Mouse (Mus musculus): ENCODE data around the gene Dnase2a. TPM values are rescaled to one million over a fixed set of nuclear protein-coding genes. Genes with fewer than 3 reads are reported as not detected.
A peak's percentile ranks its signal among the peaks of the same experiment; 100 is the strongest.

Gene Dnase2a
- polyA plus RNA-seq, 2 experiments = 8.4 to 9.6 TPM

DNA sequence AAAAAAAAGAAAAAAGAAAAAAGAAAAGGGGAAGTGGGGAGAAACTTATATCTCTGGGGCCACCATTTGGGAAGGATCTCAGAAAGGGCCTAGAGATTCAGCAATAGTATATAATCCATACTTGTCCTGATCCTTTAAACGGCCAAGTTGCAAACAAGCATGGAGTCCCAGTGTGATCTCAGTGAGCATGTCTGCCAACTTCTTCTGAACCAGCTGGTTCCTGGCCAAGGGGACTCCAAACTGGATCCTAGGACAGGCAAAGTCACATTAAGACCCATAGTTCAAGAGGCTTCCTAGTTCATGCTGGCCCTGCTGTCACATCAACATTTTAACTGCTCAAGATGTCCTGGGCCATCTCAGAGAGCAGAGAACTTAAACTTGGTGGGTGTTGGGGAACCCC is 19.2 kb upstream of the Dnase2a start:
- H3K4me2 ChIP-seq (ENCODE audit: low read depth) = no peak overlapping the region
- H3K4me3 ChIP-seq (ENCODE audit: insufficient read depth in 1 of 2, low read depth in 2 of 2, low read length in 2 of 2) = no peak overlapping the region
- TF ChIP-seq CTCF (IDR thresholded peaks at IDR 0.05; ENCODE audit: low read depth) = no peak
- TF ChIP-seq EP300 (IDR thresholded peaks at IDR 0.05; ENCODE audit: low read depth) = no peak
- H3K27ac ChIP-seq = no peak overlapping the region
- DNase-seq (ENCODE audit: low read depth in 3 of 3, low spot score in 3 of 3) (no peak), ATAC-seq (ENCODE audit: insufficient read depth) (no peak)
- H3K9me3 ChIP-seq (ENCODE audit: control insufficient read depth, low read length) = no peaks in the 10 kb centered on the region
- H3K9ac ChIP-seq (replicated peaks) = no peak overlapping the region
- H3K36me3 ChIP-seq (replicated peaks; ENCODE audit: control insufficient read depth, insufficient read depth, low read depth) = peaks cover 42% of the 10 kb centered on the region
- peaks cover 3 to 15% of the 10 kb centered on the region in 2 experiments for H3K4me1 ChIP-seq (replicated peaks; ENCODE audit: control insufficient read depth in 2 of 2, insufficient read depth in 2 of 2, low read length in 1 of 2)
- WGBS (ENCODE audit: insufficient replicate concordance) = 76% methylated on average over 1 of the region's 1 CpGs
- no peaks in the 10 kb centered on the region for H3K27me3 ChIP-seq (ENCODE audit: control insufficient read depth, insufficient read depth, low read length)

DNA sequence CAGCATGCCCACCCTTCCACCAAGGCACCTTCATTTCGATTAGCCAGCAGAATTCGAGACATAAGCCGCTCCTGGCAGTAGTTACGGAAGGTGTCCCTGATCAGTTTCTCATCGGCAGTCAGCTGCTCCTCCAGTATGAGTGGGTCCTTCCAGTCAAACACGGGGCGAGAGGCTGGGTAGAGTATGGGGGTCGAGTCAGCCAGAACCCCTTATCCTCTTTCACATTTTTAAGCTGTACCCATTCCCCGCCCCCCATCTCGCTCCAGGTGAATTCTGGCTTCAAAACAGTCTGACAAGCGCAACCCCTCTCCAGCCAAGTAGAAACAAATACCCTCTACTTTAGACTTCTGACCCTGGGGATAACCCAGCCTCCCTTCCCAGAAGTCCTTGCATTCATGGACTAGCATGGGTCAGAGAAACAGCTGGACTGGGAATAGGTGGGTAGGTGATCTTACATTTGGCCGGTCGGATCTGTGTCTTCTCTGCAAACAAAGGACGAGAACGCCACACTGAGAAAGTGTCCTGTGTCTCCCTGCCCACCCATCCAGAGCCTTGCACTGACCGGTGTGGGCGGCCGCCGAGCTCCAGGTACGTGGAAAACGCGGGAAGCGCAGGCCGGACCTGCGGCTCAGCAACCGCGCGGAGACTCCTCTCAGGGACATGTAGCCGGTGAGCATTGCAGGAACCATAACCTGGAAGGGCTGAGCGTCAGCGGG is 15.2 kb upstream of the Dnase2a start:
- peak overlapping the region; percentile 84 for H3K4me2 ChIP-seq (ENCODE audit: low read depth)
- ATAC-seq (ENCODE audit: insufficient read depth) (peak; percentile 17; the same call in 1 of the 2 replicates), DNase-seq (ENCODE audit: low read depth in 3 of 3, low spot score in 3 of 3) (no peak)
- no peaks in the 10 kb centered on the region for H3K9me3 ChIP-seq (ENCODE audit: control insufficient read depth, low read length)
- H3K27me3 ChIP-seq (ENCODE audit: control insufficient read depth, insufficient read depth, low read length) = no peaks in the 10 kb centered on the region
- H3K36me3 ChIP-seq (replicated peaks; ENCODE audit: control insufficient read depth, insufficient read depth, low read depth) = peaks cover 17% of the 10 kb centered on the region
- WGBS (ENCODE audit: insufficient replicate concordance) = 15% methylated on average over 31 of the region's 31 CpGs
- peak overlapping the region; percentile 38 for H3K27ac ChIP-seq
- H3K4me3 ChIP-seq (ENCODE audit: insufficient read depth in 1 of 2, low read depth in 2 of 2, low read length in 2 of 2) = peak overlapping the region; percentile 68 to 78
- H3K9ac ChIP-seq (replicated peaks) = peak overlapping the region; percentile 59
- peaks cover 3 to 21% of the 10 kb centered on the region in 2 experiments for H3K4me1 ChIP-seq (replicated peaks; ENCODE audit: control insufficient read depth in 2 of 2, insufficient read depth in 2 of 2, low read length in 1 of 2)
- TF ChIP-seq CTCF (IDR thresholded peaks at IDR 0.05; ENCODE audit: low read depth) (no peak), EP300 (IDR thresholded peaks at IDR 0.05; ENCODE audit: low read depth) (no peak)

DNA sequence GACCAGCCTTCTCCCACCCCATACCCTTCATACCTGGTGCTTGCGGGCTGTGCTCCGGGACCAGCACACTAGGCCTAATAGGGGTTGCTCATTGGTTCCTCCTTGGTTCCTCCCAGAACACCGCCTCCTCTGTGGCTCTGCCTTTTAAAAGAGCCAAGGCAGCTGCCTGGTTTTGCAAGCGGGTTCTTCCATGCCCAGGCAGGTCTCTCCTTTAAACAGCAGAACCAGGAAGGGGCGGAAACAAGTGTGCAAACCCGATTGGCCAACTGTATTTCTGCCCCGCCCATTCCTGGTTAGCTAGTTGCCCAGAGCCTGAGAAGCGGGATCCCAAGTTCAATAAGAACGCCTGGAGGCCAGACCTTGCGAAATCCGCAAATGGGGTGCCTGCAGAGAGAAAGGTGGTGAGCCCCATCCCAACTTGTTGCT is 14.6 kb upstream of the Dnase2a start, which contains the start of gene Gcdh:
TSS of gene Gcdh (minus strand) at position 213 of the 426 bp plus-strand sequence.
- ATAC-seq (ENCODE audit: insufficient read depth) = peak; percentile 96
- no peaks in the 10 kb centered on the region for H3K9me3 ChIP-seq (ENCODE audit: control insufficient read depth, low read length)
- H3K27ac ChIP-seq = peak within 1 kb of the TSS; percentile 38
- H3K4me3 ChIP-seq (ENCODE audit: insufficient read depth in 1 of 2, low read depth in 2 of 2, low read length in 2 of 2) = peak within 1 kb of the TSS; percentile 68 to 78
- peaks cover 11% of the 10 kb centered on the region; the same call in 1 of the 2 replicates for H3K36me3 ChIP-seq (replicated peaks; ENCODE audit: control insufficient read depth, insufficient read depth, low read depth)
- H3K9ac ChIP-seq (replicated peaks) = peak within 1 kb of the TSS; percentile 59
- H3K4me2 ChIP-seq (ENCODE audit: low read depth) = peak within 1 kb of the TSS; percentile 84
- peak; percentile 95 to 97 (median 96) for DNase-seq (ENCODE audit: low read depth in 3 of 3, low spot score in 3 of 3)
- TF ChIP-seq CTCF (IDR thresholded peaks at IDR 0.05; ENCODE audit: low read depth) = no peak; the same call in 1 of the 2 replicates
- H3K27me3 ChIP-seq (ENCODE audit: control insufficient read depth, insufficient read depth, low read length) = no peaks in the 10 kb centered on the region
- peaks cover 3 to 22% of the 10 kb centered on the region in 2 experiments for H3K4me1 ChIP-seq (replicated peaks; ENCODE audit: control insufficient read depth in 2 of 2, insufficient read depth in 2 of 2, low read length in 1 of 2)
- 0% methylated on average over 11 of the region's 11 CpGs for WGBS (ENCODE audit: insufficient replicate concordance)

DNA sequence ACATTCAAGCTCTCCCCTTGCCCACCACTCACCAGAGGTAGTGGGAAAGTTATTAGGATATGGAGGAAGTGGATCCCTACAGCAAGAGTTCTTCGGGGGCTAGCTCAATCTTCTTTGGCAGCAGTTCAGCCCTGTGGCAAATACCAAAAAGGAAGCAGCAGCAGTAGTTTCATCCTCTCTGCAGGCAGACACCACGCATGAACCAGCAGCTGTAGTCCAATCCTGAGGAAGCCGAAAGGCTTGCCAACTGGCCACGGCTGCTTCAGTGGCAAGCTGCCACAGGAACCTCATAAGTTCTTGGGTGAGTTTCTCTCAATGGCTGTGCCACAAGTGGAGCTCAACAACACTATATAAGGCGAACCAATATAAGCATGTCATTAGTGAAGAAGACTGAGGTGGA is 12.4 kb upstream of the Dnase2a start:
- H3K4me3 ChIP-seq (ENCODE audit: insufficient read depth in 1 of 2, low read depth in 2 of 2, low read length in 2 of 2) = no peak overlapping the region
- H3K36me3 ChIP-seq (replicated peaks; ENCODE audit: control insufficient read depth, insufficient read depth, low read depth) = peaks cover 4% of the 10 kb centered on the region; the same call in 1 of the 2 replicates
- DNase-seq (ENCODE audit: low read depth in 3 of 3, low spot score in 3 of 3) (no peak), ATAC-seq (ENCODE audit: insufficient read depth) (no peak)
- TF ChIP-seq EP300 (IDR thresholded peaks at IDR 0.05; ENCODE audit: low read depth) = no peak
- no peak for TF ChIP-seq CTCF (IDR thresholded peaks at IDR 0.05; ENCODE audit: low read depth)
- no peaks in the 10 kb centered on the region for H3K27me3 ChIP-seq (ENCODE audit: control insufficient read depth, insufficient read depth, low read length)
- peaks cover 23 to 43% of the 10 kb centered on the region in 2 experiments for H3K4me1 ChIP-seq (replicated peaks; ENCODE audit: control insufficient read depth in 2 of 2, insufficient read depth in 2 of 2, low read length in 1 of 2)
- no peaks in the 10 kb centered on the region for H3K9me3 ChIP-seq (ENCODE audit: control insufficient read depth, low read length)
- H3K27ac ChIP-seq = no peak overlapping the region
- H3K4me2 ChIP-seq (ENCODE audit: low read depth) = no peak overlapping the region
- WGBS (ENCODE audit: insufficient replicate concordance) = 74% methylated on average over 5 of the region's 5 CpGs
- H3K9ac ChIP-seq (replicated peaks) = no peak overlapping the region

GRCm38 (mm10) chr8:84901071-84901470 is 7.3 kb upstream of the Dnase2a start:
- Histone ChIP-seq H3K4me3 (ENCODE audit: insufficient read depth in 1 of 2, low read depth in 2 of 2, low read length in 2 of 2) (peak overlapping the region; percentile 77 to 92), H3K4me2 (ENCODE audit: low read depth) (peak overlapping the region; percentile 97), H3K36me3 (replicated peaks; ENCODE audit: control insufficient read depth, insufficient read depth, low read depth) (peaks cover 26% of the 10 kb centered on the region), H3K4me1 (replicated peaks; ENCODE audit: control insufficient read depth in 2 of 2, insufficient read depth in 2 of 2, low read length in 1 of 2) (peaks cover 24 to 27% of the 10 kb centered on the region in 2 experiments), H3K27me3 (ENCODE audit: control insufficient read depth, insufficient read depth, low read length) (no peaks in the 10 kb centered on the region), H3K27ac (peak overlapping the region; percentile 97), H3K9me3 (ENCODE audit: control insufficient read depth, low read length) (no peaks in the 10 kb centered on the region), H3K9ac (replicated peaks) (peak overlapping the region; percentile 99)
- WGBS (ENCODE audit: insufficient replicate concordance) = 7% methylated on average over 4 of the region's 4 CpGs
- TF ChIP-seq EP300 (IDR thresholded peaks at IDR 0.05; ENCODE audit: low read depth) = peak; percentile 91
- TF ChIP-seq CTCF (IDR thresholded peaks at IDR 0.05; ENCODE audit: low read depth) = no peak
- DNase-seq (ENCODE audit: low read depth in 3 of 3, low spot score in 3 of 3) (peak; percentile 82 to 85 (median 84)), ATAC-seq (ENCODE audit: insufficient read depth) (peak; percentile 80)

Data from liver, embryonic 14.5 days (tissue).